Mouse (Mus musculus) C2C12 (cell line): ENCODE measurements at regions not wholly inside any gene's neighbourhood (a gene's known extent, or its start where the extent isn't known, plus 50 kb on each side); places are given as distances from the start of the nearest gene placed in this dataset.

Source experiments
- CEBPB ChIP-seq: IDR thresholded peaks from one replicate; pipeline ENCODE4 v1.6.1; 2011; ENCODE audit warnings: low read depth, mild to moderate bottlenecking, control low read depth, moderate library complexity
- CTCF ChIP-seq: IDR thresholded peaks from one replicate; pipeline ENCODE4 v1.5.1; 2011; ENCODE audit not compliant: control insufficient read depth, insufficient read depth, insufficient read length
- MAX ChIP-seq: IDR thresholded peaks from one replicate; pipeline ENCODE4 v1.6.1; 2011; ENCODE audit warnings: mild to moderate bottlenecking, control low read depth
- MYOD1 ChIP-seq: IDR thresholded peaks from one replicate; pipeline ENCODE4 v1.6.1; 2011; ENCODE audit warnings: low read depth; ENCODE audit not compliant: control insufficient read depth, insufficient read length
- MYOG ChIP-seq: IDR thresholded peaks from one replicate; pipeline ENCODE4 v1.6.1; 2011; ENCODE audit not compliant: control insufficient read depth, insufficient read length; ENCODE audit errors: extremely low read depth
- USF1 ChIP-seq: IDR thresholded peaks from one replicate; pipeline ENCODE4 v1.6.1; 2011; ENCODE audit warnings: low read depth, mild to moderate bottlenecking, control low read depth, moderate library complexity

DNA sequence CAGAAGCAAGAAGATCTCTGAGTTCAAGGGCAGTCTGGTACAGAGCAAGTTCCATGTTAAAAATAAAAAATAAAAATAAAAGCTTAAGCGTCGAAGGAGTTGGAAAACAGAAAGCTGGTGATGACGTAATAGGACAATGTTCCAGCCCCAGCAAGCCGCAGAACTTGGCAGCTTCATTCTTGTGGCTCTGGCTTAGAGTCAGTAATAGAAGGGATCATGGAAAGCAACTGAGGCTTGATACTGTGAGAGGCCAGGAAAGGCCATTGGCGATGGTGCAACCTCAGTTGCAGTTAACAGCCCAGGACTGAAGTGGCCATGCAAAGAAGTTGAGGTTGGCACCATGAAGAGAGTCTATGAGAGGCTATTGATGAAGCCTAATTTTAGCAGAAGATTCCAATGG lies 168.3 kb upstream of the Foxn2 start:
- TF ChIP-seq CTCF (no peak), MAX (no peak), USF1 (no peak), MYOG (no peak), CEBPB (no peak), MYOD1 (no peak)
